Mouse (Mus musculus): ENCODE measurements around the gene A730049H05Rik.

Gene A730049H05Rik

GRCm38 (mm10) chr6:92816311-92816751 lies at the start of gene A730049H05Rik:
Gene A730049H05Rik, plus strand, starts transcription at chr6:92816478.
- peak; percentile 31 to 52 for DNase-seq

DNA sequence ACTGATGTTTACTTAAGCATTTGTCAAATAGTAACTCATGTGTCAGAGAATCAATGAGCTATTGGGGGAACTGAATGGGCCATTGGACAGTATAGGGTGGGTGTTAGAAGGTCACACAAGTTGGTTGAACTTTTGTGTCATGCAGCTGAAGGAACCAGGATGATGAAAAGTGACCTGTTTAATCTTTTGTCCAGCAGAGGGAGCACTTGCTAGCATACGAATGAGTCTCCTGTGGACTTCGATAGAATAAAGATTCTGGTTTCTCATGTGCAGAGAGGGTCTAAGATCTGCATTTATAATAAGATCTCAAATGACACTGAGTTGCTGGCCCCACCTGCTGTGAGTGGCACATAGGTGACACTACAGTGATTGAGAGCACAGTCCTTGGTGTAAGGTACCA lies 39.9 kb upstream of the A730049H05Rik start:
- no peak for DNase-seq

- peak in 1 of 2 experiments; percentile 39 for DNase-seq
Measured at GRCm38 (mm10) chr6:92779140-92779934, 36.9 kb upstream of the A730049H05Rik start.

GRCm38 (mm10) chr6:92779935-92780205 lies 36.4 kb upstream of the A730049H05Rik start:
- no peak for DNase-seq

- DNase-seq = no peak
Measured at GRCm38 (mm10) chr6:92781446-92781845, 34.8 kb upstream of the A730049H05Rik start.

- DNase-seq = peak; percentile 77 to 79
Measured at GRCm38 (mm10) chr6:92784782-92785181, 31.5 kb upstream of the A730049H05Rik start.

DNA sequence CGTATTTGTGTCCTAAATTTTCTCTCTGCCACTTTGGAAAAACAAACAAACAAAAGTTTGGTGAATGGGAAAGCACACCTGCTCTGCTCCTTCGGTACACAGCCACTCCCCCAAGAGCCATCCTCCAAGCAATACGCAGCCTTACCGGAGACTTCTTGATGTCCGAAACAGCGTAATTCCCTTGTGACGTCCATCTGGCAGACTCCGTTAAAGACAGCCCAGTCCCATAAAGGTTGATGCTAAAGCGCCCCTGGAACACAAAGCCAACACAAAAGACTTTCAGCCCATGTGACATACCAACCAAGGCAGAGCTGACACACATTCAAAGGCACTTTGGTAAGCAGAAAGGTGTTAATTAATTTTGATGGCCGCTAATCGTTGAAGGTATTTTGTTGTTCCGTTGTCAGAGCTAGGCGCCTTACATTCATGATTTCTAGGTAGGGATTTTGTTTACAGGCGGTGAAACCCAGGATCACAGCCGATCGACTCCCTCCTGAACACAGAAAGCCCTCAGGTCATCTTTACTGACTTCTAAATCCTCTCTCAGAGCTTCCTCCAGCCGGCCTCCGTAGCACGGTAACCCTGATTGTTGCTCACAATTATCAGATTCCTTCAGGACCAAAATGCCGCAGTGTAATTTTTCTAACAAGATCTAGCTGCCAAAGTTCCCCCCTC lies 29.4 kb upstream of the A730049H05Rik start:
- DNase-seq = no peak

GRCm38 (mm10) chr6:92787376-92787712 lies 28.9 kb upstream of the A730049H05Rik start:
- DNase-seq = peak; percentile 97

DNA sequence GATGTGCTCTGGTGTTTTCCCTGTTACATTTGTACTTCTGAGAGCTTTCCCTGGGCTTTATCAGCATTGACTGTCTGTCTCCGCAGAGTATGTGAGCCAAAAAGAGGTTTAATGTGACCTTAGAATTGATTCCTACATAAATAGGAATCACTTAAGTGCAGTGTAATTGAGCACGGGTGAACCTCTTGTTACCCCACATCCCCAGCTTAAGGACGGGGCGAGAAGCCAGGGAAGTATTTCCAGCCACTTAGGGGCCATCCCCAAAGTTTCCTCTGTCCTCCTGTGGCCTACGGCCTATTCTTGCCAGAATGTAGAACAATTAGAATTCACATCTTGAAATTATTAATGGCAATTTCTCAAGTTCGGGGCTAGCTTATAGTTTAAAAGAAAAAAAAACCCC lies 22.5 kb upstream of the A730049H05Rik start:
- no peak for DNase-seq

DNA sequence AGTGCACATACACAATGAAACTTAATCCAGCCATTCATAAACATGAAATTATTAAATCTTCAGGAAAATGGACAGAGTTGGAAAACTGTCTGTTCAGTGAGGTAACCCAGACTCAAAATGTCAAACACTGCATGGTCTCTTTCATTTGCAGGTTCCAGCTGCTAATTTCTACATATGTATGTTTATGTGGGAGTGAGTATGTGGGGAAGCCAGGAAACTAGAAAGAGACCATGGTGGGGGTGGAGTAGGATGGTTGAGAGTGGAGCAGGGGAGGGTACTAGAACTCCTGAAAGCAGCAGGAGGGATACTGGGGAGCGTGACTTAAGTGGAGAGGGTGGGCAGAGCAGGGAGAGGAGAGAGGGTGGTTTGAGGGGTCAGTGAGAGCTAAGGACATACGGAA lies 14.8 kb upstream of the A730049H05Rik start:
- no peak for DNase-seq

DNA sequence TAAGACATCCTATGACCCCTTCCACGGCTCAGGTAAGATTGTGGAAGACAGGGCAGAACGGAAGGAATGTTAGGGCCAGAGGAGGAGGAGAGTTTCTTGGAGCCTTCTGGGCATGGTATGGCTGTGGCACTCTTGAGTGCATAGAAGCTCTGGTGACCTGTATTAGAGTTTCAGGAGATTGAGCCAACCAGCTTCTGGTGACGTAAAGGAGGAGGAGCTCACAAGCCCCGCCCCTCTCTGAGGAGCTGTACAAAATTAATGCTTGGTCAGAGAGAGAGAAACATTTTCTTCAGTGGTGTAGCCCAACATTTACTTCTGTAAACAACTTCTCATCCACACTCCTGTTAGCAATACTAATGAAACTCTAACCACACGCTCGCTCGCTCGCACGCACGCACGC lies 13.9 kb upstream of the A730049H05Rik start:
- no peak for DNase-seq

- peak; percentile 41 to 56 for DNase-seq
Measured at GRCm38 (mm10) chr6:92803213-92803612, 13.1 kb upstream of the A730049H05Rik start.

DNA sequence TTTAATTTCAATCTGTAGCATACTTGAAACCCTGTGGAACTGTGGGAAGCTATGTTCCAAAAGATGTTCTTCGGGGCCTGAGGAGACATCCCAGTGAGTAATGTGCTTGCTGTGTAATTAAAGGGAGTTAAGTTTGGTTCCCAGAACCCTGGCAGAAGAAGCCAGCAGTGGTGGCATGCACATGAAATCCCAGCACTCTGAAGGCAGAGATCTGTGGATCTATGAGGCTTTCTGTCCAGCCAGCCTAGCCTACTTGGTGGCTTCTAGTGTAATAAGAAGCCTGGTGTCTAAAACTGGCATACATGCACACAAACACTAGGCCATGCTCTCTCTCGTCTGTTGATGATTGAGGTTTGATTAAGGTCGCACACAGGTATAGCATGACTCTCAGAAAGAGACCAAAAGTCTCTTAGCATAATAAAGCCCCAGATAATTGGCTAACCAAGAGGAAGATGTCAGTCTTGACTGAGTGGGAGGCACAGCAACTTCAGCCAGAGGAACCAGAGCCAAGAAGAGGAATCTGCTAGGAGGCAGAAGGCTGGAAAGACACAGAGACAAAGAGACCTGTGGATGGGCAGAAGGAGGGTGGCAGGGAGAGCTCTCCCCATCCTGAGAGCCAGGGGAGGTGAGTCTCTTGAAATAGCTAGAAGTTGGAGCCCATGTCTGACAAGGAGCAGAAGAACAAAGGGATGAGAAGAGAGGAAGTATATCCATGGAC lies 11.9 kb upstream of the A730049H05Rik start:
- DNase-seq = no peak

- DNase-seq = no peak
Measured at GRCm38 (mm10) chr6:92809818-92810217, 6.5 kb upstream of the A730049H05Rik start.

- DNase-seq = no peak
Measured at GRCm38 (mm10) chr6:92810628-92811027, 5.7 kb upstream of the A730049H05Rik start.

DNA sequence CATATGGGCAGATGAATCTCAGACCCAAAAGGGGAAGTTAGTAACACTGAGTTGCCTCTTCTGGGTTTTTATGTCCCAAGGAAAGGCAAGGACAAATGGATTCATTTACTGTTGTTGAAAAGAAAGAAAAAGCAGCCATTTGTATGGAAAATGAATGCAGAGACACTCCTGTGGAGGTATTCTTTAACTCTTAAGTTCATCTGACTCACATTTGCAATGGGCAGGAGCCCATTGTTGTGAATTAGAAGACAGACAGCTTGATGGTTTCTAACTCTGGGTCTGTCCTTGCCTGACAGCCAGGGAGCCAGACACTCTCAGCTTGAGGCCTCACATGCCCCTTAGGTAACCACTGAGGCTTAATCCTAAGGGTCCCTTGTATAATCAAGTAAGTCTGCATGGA lies 4.7 kb upstream of the A730049H05Rik start:
- no peak for DNase-seq

- DNase-seq = peak; percentile 25 to 39
Measured at GRCm38 (mm10) chr6:92812702-92813370, 3.4 kb upstream of the A730049H05Rik start.

DNA sequence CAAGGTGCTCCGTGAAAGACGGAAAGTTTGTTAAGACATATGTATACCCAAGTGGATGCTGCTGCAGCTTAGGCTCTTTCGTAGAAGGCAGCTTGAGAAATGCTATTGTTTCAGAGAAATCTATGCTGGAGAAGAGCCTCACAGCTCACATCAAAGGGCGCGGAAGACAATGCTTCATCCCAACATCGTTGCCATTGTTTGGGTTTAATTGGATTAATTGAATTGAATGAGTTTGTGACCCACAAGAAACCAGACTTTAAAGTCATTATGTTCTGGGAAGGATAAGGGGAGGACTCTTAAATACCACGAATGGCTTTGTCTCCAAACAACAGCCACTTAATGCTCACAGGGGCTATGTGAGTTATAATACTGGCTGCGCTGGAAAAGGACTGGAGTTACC lies 1.4 kb downstream of the A730049H05Rik start:
- DNase-seq = no peak

GRCm38 (mm10) chr6:92821606-92822005 lies 5.3 kb downstream of the A730049H05Rik start:
- DNase-seq = no peak

- DNase-seq = no peak
Measured at GRCm38 (mm10) chr6:92822006-92822405, 5.7 kb downstream of the A730049H05Rik start.

DNA sequence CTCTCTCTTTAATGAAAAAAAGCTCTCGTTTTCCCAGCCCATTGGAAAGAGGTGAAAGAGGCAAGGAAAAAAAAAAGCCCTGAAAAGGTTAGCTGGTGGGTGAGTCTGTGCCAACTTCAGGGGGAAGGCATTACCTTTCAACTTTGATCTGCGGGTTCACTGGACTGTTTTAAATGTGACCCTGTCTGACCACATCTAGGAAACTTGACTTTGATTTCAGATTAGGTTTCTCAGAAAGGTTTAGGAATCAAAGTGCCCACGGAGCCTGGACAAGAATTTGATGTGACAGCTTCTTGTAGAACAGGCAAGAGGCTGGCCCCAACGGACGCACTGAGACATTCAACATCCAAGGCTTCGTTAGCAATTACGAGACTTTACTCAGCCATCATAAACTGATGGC lies 7.7 kb downstream of the A730049H05Rik start:
- no peak for DNase-seq

DNA sequence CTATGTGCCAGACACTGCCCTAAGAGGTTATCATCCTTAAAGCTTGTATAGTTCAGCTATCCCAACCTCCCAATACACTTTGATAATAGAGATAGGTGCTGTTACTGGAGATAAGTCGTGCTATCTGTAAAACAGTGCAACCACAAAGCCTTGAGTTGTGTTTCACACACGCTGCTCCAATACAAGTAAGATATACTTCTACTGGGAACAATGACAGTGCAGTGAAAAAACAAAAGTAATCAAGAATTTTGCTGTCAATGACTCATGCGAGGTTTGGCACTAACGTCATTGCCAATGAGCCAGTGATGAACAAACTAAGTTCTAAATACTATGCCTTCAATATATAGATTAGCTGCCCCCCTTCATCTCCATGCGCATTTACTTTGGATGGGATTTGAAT lies 10.3 kb downstream of the A730049H05Rik start:
- no peak for DNase-seq

- peak in 1 of 2 experiments; percentile 35 for DNase-seq
Measured at GRCm38 (mm10) chr6:92827360-92827759, 11.1 kb downstream of the A730049H05Rik start.

All from kidney, postnatal 4 days (tissue).